Mouse (Mus musculus) MEL (cell line): ENCODE results near the gene 4930550C14Rik. TPM values are rescaled to one million over a fixed set of nuclear protein-coding genes. Genes with fewer than 3 reads are reported as not detected.

ENCODE experiments used
- DNase-seq: peaks from one replicate; pipeline ENCODE4 v3.0.0; 2011; ENCODE audit warnings: low read depth, low spot score
- H3K27ac ChIP-seq: 2 replicates; pipeline ENCODE4 v1.5.1; 2012; ENCODE audit warnings: low read depth, mild to moderate bottlenecking, control low read depth, low read length, moderate library complexity; ENCODE audit not compliant: control insufficient read depth
- H3K27me3 ChIP-seq, 2 experiments: fragments of 150-350 bp in 1 of 2; sonication (generic) in 1 of 2; 2 replicates each; pipeline ENCODE4 v1.6.1; 2012; ENCODE audit warnings: low read length in 2 of 2, mild to moderate bottlenecking in 2 of 2, improper control_type of control experiment in 1 of 2, moderate library complexity in 1 of 2; ENCODE audit not compliant: insufficient read depth in 2 of 2, control insufficient read depth in 1 of 2
- H3K36me3 ChIP-seq, 2 experiments: 2 replicates each; pipeline ENCODE4 v1.6.1; 2012 to 2014; ENCODE audit warnings: low read length in 2 of 2, improper control_type of control experiment in 1 of 2, inconsistent platforms in 1 of 2, mild to moderate bottlenecking in 1 of 2; ENCODE audit not compliant: insufficient read depth in 2 of 2, control insufficient read depth in 1 of 2
- H3K4me1 ChIP-seq, 2 experiments: fragments of 150-350 bp in 1 of 2; sonication (generic) in 1 of 2; 2 replicates each; pipeline ENCODE4 v1.6.1; 2012; ENCODE audit warnings: low read length in 2 of 2, improper control_type of control experiment in 1 of 2, mild to moderate bottlenecking in 1 of 2; ENCODE audit not compliant: insufficient read depth in 2 of 2, control insufficient read depth in 1 of 2
- H3K4me3 ChIP-seq, 2 experiments: fragments of 150-350 bp in 1 of 2; sonication (generic) in 1 of 2; 2 replicates each; pipeline ENCODE4 v1.5.1; 2012; ENCODE audit warnings: low read depth in 2 of 2, low read length in 2 of 2, mild to moderate bottlenecking in 2 of 2, moderate library complexity in 2 of 2, control low read depth in 1 of 2, improper control_type of control experiment in 1 of 2; ENCODE audit not compliant: control insufficient read depth in 1 of 2, insufficient read depth in 1 of 2
- H3K79me2 ChIP-seq: 2 replicates; pipeline ENCODE4 v1.6.1; 2012; ENCODE audit warnings: mild to moderate bottlenecking, low read length, moderate library complexity; ENCODE audit not compliant: control insufficient read depth, poor library complexity, insufficient read depth
- H3K9ac ChIP-seq: 2 replicates; pipeline ENCODE4 v1.6.1; 2012; ENCODE audit warnings: low read depth, mild to moderate bottlenecking, control low read depth, low read length, moderate library complexity; ENCODE audit not compliant: control insufficient read depth, poor library complexity, severe bottlenecking
- H3K9me3 ChIP-seq: fragments of 150-350 bp; sonication (generic); replicated peaks from 2 replicates; pipeline ENCODE4 v1.6.1; 2012; ENCODE audit warnings: mild to moderate bottlenecking, low read length, improper control_type of control experiment, moderate library complexity; ENCODE audit not compliant: insufficient read depth
- CTCF ChIP-seq, 3 experiments: IDR thresholded peaks in 2 of 3; conservative IDR thresholded peaks in 1 of 3; 2 replicates each; pipeline ENCODE4 v1.5.1; 2011 to 2012; ENCODE audit warnings: low read length in 3 of 3, low read depth in 2 of 3, mild to moderate bottlenecking in 2 of 3, improper control_type of control experiment in 1 of 3, inconsistent platforms in 1 of 3, mixed read lengths in 1 of 3, moderate library complexity in 1 of 3; ENCODE audit not compliant: control insufficient read depth in 1 of 3, insufficient read depth in 1 of 3, poor library complexity in 1 of 3, severe bottlenecking in 1 of 3
- ELF1 ChIP-seq: IDR thresholded peaks from 2 replicates; pipeline ENCODE4 v1.6.1; 2014; ENCODE audit warnings: low read depth, mild to moderate bottlenecking, inconsistent platforms, low read length, improper control_type of control experiment, moderate library complexity
- EP300 ChIP-seq, 2 experiments: IDR thresholded peaks; 2 replicates each; pipeline ENCODE4 v1.6.1; 2011; ENCODE audit warnings: improper control_type of control experiment in 2 of 2, low read length in 2 of 2, low read depth in 1 of 2, mild to moderate bottlenecking in 1 of 2
- ETS1 ChIP-seq: IDR thresholded peaks from 2 replicates; pipeline ENCODE4 v1.6.1; 2012; ENCODE audit warnings: low read depth, mild to moderate bottlenecking, inconsistent platforms, low read length, improper control_type of control experiment, moderate library complexity
- GATA1 ChIP-seq: IDR thresholded peaks from 2 replicates; pipeline ENCODE4 v1.6.1; 2011; ENCODE audit warnings: low read depth, low read length, improper control_type of control experiment
- HCFC1 ChIP-seq: IDR thresholded peaks from 2 replicates; pipeline ENCODE4 v1.6.1; 2012; ENCODE audit warnings: low read depth, mild to moderate bottlenecking, inconsistent platforms, low read length, improper control_type of control experiment, moderate library complexity
- MAFK ChIP-seq: IDR thresholded peaks from 2 replicates; pipeline ENCODE4 v1.6.1; 2011; ENCODE audit warnings: low read depth, mild to moderate bottlenecking, low read length, improper control_type of control experiment, borderline replicate concordance
- MAZ ChIP-seq: IDR thresholded peaks from 2 replicates; pipeline ENCODE4 v1.6.1; 2012; ENCODE audit warnings: low read depth, mild to moderate bottlenecking, inconsistent platforms, low read length, improper control_type of control experiment
- MEF2A ChIP-seq: IDR thresholded peaks from 2 replicates; pipeline ENCODE4 v1.6.1; 2014; ENCODE audit warnings: low read depth, mild to moderate bottlenecking, inconsistent platforms, low read length, improper control_type of control experiment; ENCODE audit not compliant: poor library complexity, insufficient replicate concordance, severe bottlenecking; ENCODE audit errors: extremely low read depth
- MYB ChIP-seq: IDR thresholded peaks from 2 replicates; pipeline ENCODE4 v1.6.1; 2011; ENCODE audit warnings: mild to moderate bottlenecking, low read depth, low read length, improper control_type of control experiment
- MYC ChIP-seq: IDR thresholded peaks from 2 replicates; pipeline ENCODE4 v1.6.1; 2011; ENCODE audit warnings: low read depth, mild to moderate bottlenecking, low read length, improper control_type of control experiment, moderate library complexity
- NELFE ChIP-seq: IDR thresholded peaks from 2 replicates; pipeline ENCODE4 v1.6.1; 2011; ENCODE audit warnings: low read depth, low read length, improper control_type of control experiment
- POLR2A ChIP-seq, 2 experiments: IDR thresholded peaks; 2 replicates each; pipeline ENCODE4 v1.6.1; 2011 to 2012; ENCODE audit warnings: low read length in 2 of 2, mild to moderate bottlenecking in 2 of 2, control low read depth in 1 of 2, improper control_type of control experiment in 1 of 2, low read depth in 1 of 2, moderate library complexity in 1 of 2; ENCODE audit not compliant: control insufficient read depth in 1 of 2, insufficient read depth in 1 of 2, poor library complexity in 1 of 2
- POLR2AphosphoS2 ChIP-seq: IDR thresholded peaks from 2 replicates; pipeline ENCODE4 v1.6.1; 2011; ENCODE audit warnings: low read length, improper control_type of control experiment
- POLR2AphosphoS5 ChIP-seq: IDR thresholded peaks from 2 replicates; pipeline ENCODE4 v1.6.1; 2012; ENCODE audit warnings: low read depth, borderline replicate concordance, mild to moderate bottlenecking, inconsistent platforms, low read length, moderate library complexity, mixed read lengths
- TBP ChIP-seq: IDR thresholded peaks from 2 replicates; pipeline ENCODE4 v1.8.0; 2011; ENCODE audit warnings: low read depth, low read length, improper control_type of control experiment
- USF1 ChIP-seq: IDR thresholded peaks from 2 replicates; pipeline ENCODE4 v1.6.1; 2014; ENCODE audit warnings: low read depth, mild to moderate bottlenecking, inconsistent platforms, low read length, improper control_type of control experiment, moderate library complexity
- ZC3H11A ChIP-seq: IDR thresholded peaks from 2 replicates; pipeline ENCODE4 v1.6.1; 2012; ENCODE audit warnings: low read depth, mild to moderate bottlenecking, inconsistent platforms, low read length, improper control_type of control experiment
- ZNF384 ChIP-seq: IDR thresholded peaks from 2 replicates; pipeline ENCODE4 v1.6.1; 2012; ENCODE audit warnings: low read depth, mild to moderate bottlenecking, inconsistent platforms, low read length, improper control_type of control experiment
- polyA plus RNA-seq, 2 experiments: library from polyadenylated mRNA; stranded (reverse) in 1 of 2; unstranded in 1 of 2; fragments of >175 nt in 1 of 2; fragments of >200 nt in 1 of 2; gene quantifications; 2 replicates each; pipeline versions ENCODE4 v1.2.1 to v1.2.4; 2012; ENCODE audit warnings: low replicate concordance in 2 of 2, low read depth in 1 of 2; ENCODE audit not compliant: insufficient read length in 2 of 2, insufficient read depth in 1 of 2, missing spikeins in 1 of 2
- total RNA-seq: library from RNA; depleted of rRNA; stranded (reverse); fragments of 300-350 nt; gene quantifications from 2 replicates; pipeline ENCODE4 v1.2.3, GENCODE M21; 2012

4930550C14Rik gene
- total and polyA plus RNA-seq, 3 experiments: 0.08 TPM; not detected in 1

DNA sequence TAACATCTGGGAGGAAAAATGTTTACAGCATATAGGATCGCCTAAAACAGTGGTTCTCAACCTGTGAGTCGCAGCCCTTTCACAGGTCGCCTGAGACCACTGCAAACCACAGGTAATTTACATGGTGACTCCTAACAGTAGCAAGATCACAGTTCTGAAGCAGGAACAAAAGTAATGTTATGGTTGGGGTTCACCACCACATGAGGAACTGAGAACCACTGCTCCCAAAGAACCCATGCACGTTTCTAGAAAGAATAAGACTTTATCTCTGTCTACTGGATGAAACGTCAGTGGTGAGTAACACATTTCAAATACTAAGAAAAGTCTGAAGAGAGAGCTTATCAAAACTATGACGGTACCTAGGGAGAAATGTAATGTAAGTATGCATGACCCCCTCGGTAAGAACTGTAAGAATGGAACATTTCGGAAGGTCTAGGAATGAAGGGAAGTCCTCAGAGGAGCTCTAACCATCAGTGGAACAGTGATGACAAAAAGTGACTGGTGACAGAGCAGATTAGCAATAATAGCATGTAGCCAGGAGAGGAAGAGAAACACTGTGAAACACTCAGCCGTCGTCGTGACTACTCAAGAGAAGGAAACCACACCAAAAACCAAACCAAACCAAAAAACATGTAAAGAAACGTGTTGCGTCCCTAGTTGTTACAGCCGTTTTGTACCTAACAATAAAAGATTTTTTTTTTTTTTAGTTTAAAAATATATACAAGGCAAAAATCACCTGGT is 33.9 kb downstream of the 4930550C14Rik start:
- no peaks in the 10 kb centered on the region for H3K27me3 ChIP-seq

GRCm38 (mm10) chr9:53450609-53451008 is 48.5 kb downstream of the 4930550C14Rik start:
- no peaks in the 10 kb centered on the region for H3K9me3 ChIP-seq
- TF ChIP-seq ZNF384 (peak; percentile 72), ZC3H11A (no peak), MYC (no peak)
- DNase-seq: peak; percentile 16
- peak overlapping the region; percentile 63 for H3K27ac ChIP-seq
- H3K4me1 ChIP-seq: peaks cover 4 to 25% of the 10 kb centered on the region in 2 experiments
- peaks cover 16 to 29% of the 10 kb centered on the region in 2 experiments for H3K36me3 ChIP-seq
- no peaks in the 10 kb centered on the region for H3K79me2 ChIP-seq
- no peak overlapping the region for H3K4me3 ChIP-seq
- no peaks in the 10 kb centered on the region for H3K27me3 ChIP-seq
- no peak overlapping the region for H3K9ac ChIP-seq

More for the DNA sequence above, 33.9 kb downstream of the 4930550C14Rik start:
- Histone ChIP-seq H3K9ac (no peak overlapping the region), H3K27ac (peak overlapping the region; percentile 21; the same call in 1 of the 2 replicates), H3K79me2 (no peaks in the 10 kb centered on the region), H3K4me1 (no peaks in the 10 kb centered on the region), H3K4me3 (no peak overlapping the region), H3K9me3 (no peaks in the 10 kb centered on the region), H3K36me3 (peaks cover 0 to 3% of the 10 kb centered on the region in 2 experiments; a peak in 1 of 4 replicates)
- TF ChIP-seq MEF2A: no peak
- no peak for TF ChIP-seq GATA1
- TF ChIP-seq ZNF384: no peak
- no peak for TF ChIP-seq POLR2AphosphoS5
- no peak for TF ChIP-seq NELFE
- TF ChIP-seq HCFC1: no peak
- no peak for TF ChIP-seq CTCF (IDR thresholded peaks at IDR 0.05 in 2 of 3, conservative IDR thresholded peaks at IDR 0.05 in 1 of 3; ENCODE audit: control insufficient read depth in 1 of 3, insufficient read depth in 1 of 3, low read depth in 2 of 3, low read length in 3 of 3, poor library complexity in 1 of 3, severe bottlenecking in 1 of 3)
- no peak for TF ChIP-seq TBP
- TF ChIP-seq USF1: no peak
- TF ChIP-seq MAFK: no peak
- no peak for TF ChIP-seq POLR2A (IDR thresholded peaks at IDR 0.05; ENCODE audit: control insufficient read depth in 1 of 2, insufficient read depth in 1 of 2, low read depth in 1 of 2, low read length in 2 of 2, poor library complexity in 1 of 2)
- no peak for TF ChIP-seq ETS1
- TF ChIP-seq ELF1: no peak
- TF ChIP-seq MAZ: no peak
- TF ChIP-seq EP300 (IDR thresholded peaks at IDR 0.05; ENCODE audit: low read depth in 1 of 2, low read length in 2 of 2): no peak
- TF ChIP-seq ZC3H11A: no peak
- no peak for TF ChIP-seq MYB
- TF ChIP-seq POLR2AphosphoS2: no peak
- no peak for DNase-seq
